Mouse (Mus musculus): ENCODE data around the gene Syn2. TPM values are rescaled to one million over a fixed set of nuclear protein-coding genes. Genes with fewer than 3 reads are reported as not detected.

Gene Syn2
- polyA plus RNA-seq, 1 experiment from 2014 or later = 0.23 TPM

DNA sequence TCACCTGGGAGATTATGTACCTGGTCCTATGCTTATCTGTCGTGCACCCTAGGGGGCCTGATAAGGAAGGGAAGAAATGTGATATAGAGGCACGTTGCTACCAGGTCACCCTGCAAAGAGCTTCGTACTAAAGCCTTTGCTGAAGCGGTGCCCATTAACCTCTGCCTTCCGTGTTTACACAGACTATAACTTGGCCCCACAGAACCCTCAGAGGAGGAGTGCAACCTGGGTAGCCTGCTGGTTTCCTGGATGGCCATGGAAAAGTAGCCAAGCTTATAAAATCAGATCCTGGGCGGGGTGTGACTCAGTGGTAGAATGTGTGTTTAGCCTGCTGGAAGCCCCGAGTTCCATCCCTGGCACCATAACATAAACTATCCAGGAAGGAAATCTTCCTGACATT is 179.2 kb downstream of the Syn2 start:
- no peak for TF ChIP-seq CTCF (IDR thresholded peaks at IDR 0.05)
- ATAC-seq (no peak), DNase-seq (ENCODE audit: low read depth, low spot score) (no peak)
- no peaks in the 10 kb centered on the region for H3K27me3 ChIP-seq
- in situ Hi-C loops (cut with MboI; ENCODE audit: low pct_unique_long_range_greater_than_20kb) = no loop called here
- ChIA-PET POLR2A (no interaction called here), CTCF (no interaction called here)

DNA sequence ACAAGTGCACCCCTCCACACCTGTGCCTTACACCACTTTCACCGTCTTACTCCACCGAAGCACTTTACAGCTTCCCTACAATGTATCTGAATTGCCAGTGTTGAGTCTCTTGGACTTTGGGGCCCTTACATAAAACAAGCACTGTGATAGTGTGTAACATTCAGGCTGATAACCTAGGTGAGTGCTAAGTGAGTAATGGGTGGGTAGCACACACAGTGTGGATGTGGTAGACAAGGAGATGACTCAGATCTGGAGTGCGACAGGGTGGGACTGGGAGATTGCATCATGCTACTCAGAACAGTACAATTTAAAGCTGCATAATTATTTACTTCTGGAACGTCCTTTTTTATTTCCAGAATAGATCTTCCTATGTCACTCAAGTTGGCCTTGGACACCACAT is 181.1 kb downstream of the Syn2 start:
- CTCF ChIA-PET = interaction anchor here (1.0 to 1.5 kb wide), 4 partner anchors 25 to 59 kb away, joined by 3 to 8 read pairs (median 4); no protein-coding TSS in a partner anchor
- DNase-seq (ENCODE audit: low read depth, low spot score) (no peak), ATAC-seq (peak; percentile 29)
- POLR2A ChIA-PET = interaction anchor here (0.6 kb wide), 1 partner anchor 65 kb away, joined by 3 read pairs; no protein-coding TSS in a partner anchor
- no peak for TF ChIP-seq CTCF (IDR thresholded peaks at IDR 0.05)
- in situ Hi-C loops (cut with MboI; ENCODE audit: low pct_unique_long_range_greater_than_20kb) = no loop called here
- H3K27me3 ChIP-seq = no peaks in the 10 kb centered on the region

GRCm38 (mm10) chr6:115316811-115317221 is 182.1 kb downstream of the Syn2 start:
- no peaks in the 10 kb centered on the region for H3K27me3 ChIP-seq
- in situ Hi-C loops (cut with MboI; ENCODE audit: low pct_unique_long_range_greater_than_20kb) = no loop called here
- ATAC-seq = peak; percentile 73
- TF ChIP-seq CTCF (IDR thresholded peaks at IDR 0.05) = no peak
- POLR2A ChIA-PET = interaction anchor here (0.6 to 1.9 kb wide), 2 partner anchors 32 to 222 kb away, joined by 3 to 7 read pairs; no protein-coding TSS in a partner anchor
- DNase-seq (ENCODE audit: low read depth, low spot score) = peak; percentile 83
- CTCF ChIA-PET = interaction anchor here (0.9 to 1.9 kb wide), 6 partner anchors 17 to 222 kb away, joined by 3 to 8 read pairs (median 4); no protein-coding TSS in a partner anchor

GRCm38 (mm10) chr6:115318811-115319210 is 184.1 kb downstream of the Syn2 start:
- ATAC-seq (no peak), DNase-seq (ENCODE audit: low read depth, low spot score) (no peak)
- no peaks in the 10 kb centered on the region for H3K27me3 ChIP-seq
- in situ Hi-C loops (cut with MboI; ENCODE audit: low pct_unique_long_range_greater_than_20kb) = no loop called here
- ChIA-PET CTCF (interaction anchor here (1.5 kb wide), 1 partner anchor 15 kb away, joined by 4 read pairs; no protein-coding TSS in a partner anchor), POLR2A (interaction anchor here (0.7 kb wide), 1 partner anchor 8 kb away, joined by 5 read pairs; no protein-coding TSS in a partner anchor)
- TF ChIP-seq CTCF (IDR thresholded peaks at IDR 0.05) = no peak

- ChIA-PET CTCF (interaction anchor here (1.5 kb wide), 1 partner anchor 14 kb away, joined by 4 read pairs; no protein-coding TSS in a partner anchor), POLR2A (no interaction called here)
- no peaks in the 10 kb centered on the region for H3K27me3 ChIP-seq
- no peak for TF ChIP-seq CTCF (IDR thresholded peaks at IDR 0.05)
- ATAC-seq (no peak), DNase-seq (ENCODE audit: low read depth, low spot score) (no peak)
- in situ Hi-C loops (cut with MboI; ENCODE audit: low pct_unique_long_range_greater_than_20kb) = no loop called here
These were observed 185.0 kb downstream of the Syn2 start for GRCm38 (mm10) chr6:115319686-115320085.

- DNase-seq (ENCODE audit: low read depth, low spot score) (no peak), ATAC-seq (no peak)
- ChIA-PET POLR2A (no interaction called here), CTCF (interaction anchor here (1.6 kb wide), 1 partner anchor 218 kb away, joined by 4 read pairs; no protein-coding TSS in a partner anchor)
- TF ChIP-seq CTCF (IDR thresholded peaks at IDR 0.05) = no peak
- H3K27me3 ChIP-seq = no peaks in the 10 kb centered on the region
- in situ Hi-C loops (cut with MboI; ENCODE audit: low pct_unique_long_range_greater_than_20kb) = no loop called here
These were observed 186.4 kb downstream of the Syn2 start for GRCm38 (mm10) chr6:115320927-115321714.

- TF ChIP-seq CTCF (IDR thresholded peaks at IDR 0.05) = no peak
- POLR2A ChIA-PET = no interaction called here
- no peaks in the 10 kb centered on the region for H3K27me3 ChIP-seq
- ATAC-seq = no peak
- CTCF ChIA-PET = interaction anchor here (1.6 to 1.8 kb wide), 2 partner anchors 25 to 217 kb away, joined by 3 to 4 read pairs; no protein-coding TSS in a partner anchor
- no peak for DNase-seq (ENCODE audit: low read depth, low spot score)
- in situ Hi-C loops (cut with MboI; ENCODE audit: low pct_unique_long_range_greater_than_20kb) = no loop called here
These were observed 187.2 kb downstream of the Syn2 start for GRCm38 (mm10) chr6:115321883-115322351.

GRCm38 (mm10) chr6:115322956-115323355 is 188.3 kb downstream of the Syn2 start:
- TF ChIP-seq CTCF (IDR thresholded peaks at IDR 0.05) = no peak
- ChIA-PET CTCF (interaction anchor here (1.8 kb wide), 1 partner anchor 26 kb away, joined by 3 read pairs; no protein-coding TSS in a partner anchor), POLR2A (no interaction called here)
- no peak for ATAC-seq
- in situ Hi-C loops (cut with MboI; ENCODE audit: low pct_unique_long_range_greater_than_20kb) = no loop called here
- H3K27me3 ChIP-seq = no peaks in the 10 kb centered on the region
- DNase-seq (ENCODE audit: low read depth, low spot score) = no peak

DNA sequence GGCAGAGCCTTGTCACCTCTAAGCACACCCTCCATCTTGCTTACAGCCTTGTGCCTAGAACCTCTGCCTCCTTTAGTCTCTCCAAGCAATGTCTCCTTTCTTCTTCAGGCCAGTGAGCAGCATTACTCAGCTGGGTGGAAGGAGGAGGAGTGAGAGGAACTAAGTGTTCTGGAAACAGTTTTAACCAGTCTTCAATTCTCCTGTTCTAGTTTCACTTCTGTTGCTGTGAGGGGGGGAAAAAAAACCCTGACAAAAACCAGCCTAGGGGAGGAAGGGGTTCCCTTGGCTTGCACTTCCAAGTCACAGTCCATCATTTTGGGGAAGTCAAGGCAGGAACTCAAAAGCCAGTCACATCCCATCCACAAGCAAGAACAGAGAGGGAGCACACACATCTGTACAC is 196.3 kb downstream of the Syn2 start:
- ChIA-PET POLR2A (no interaction called here), CTCF (no interaction called here)
- no peak for ATAC-seq
- no peak for TF ChIP-seq CTCF (IDR thresholded peaks at IDR 0.05)
- no peak for DNase-seq (ENCODE audit: low read depth, low spot score)
- no peaks in the 10 kb centered on the region for H3K27me3 ChIP-seq
- in situ Hi-C loops (cut with MboI; ENCODE audit: low pct_unique_long_range_greater_than_20kb) = no loop called here

Other genes with a start within 250 kb of the Syn2 start
- 98.0 TPM for gene Vgll4, start 164.9 kb upstream of the Syn2 start, polyA plus RNA-seq (2021)
- 26.3 TPM for gene Tamm41, start 97.0 kb upstream of the Syn2 start, polyA plus RNA-seq (2021)
- gene Gm17482, start 92.4 kb downstream of the Syn2 start, polyA plus RNA-seq (2021) = not detected
- gene Timp4, start 117.3 kb downstream of the Syn2 start, polyA plus RNA-seq (2021) = 0.08 TPM
- gene Pparg, start 226.0 kb downstream of the Syn2 start, polyA plus RNA-seq (2021) = 7.3 TPM

Measured in Patski (cell line).